Mouse (Mus musculus) heart, postnatal 14 days (tissue): Measurements from ENCODE around the gene Nr2f2. TPM values are rescaled to one million over a fixed set of nuclear protein-coding genes. Genes with fewer than 3 reads are reported as not detected.

Experiments
- DNase-seq, 2 experiments: peaks; one replicate each; pipeline ENCODE4 v3.0.0; 2021 to 2022
- intact Hi-C: fragments of 180-260 bp; cut with DNase I; formaldehyde crosslinking; loops from one replicate; pipeline ENCODE4 v1.15.1; 2025
- total RNA-seq, 2 experiments: library from RNA; stranded (reverse); gene quantifications; 2 replicates each; pipeline ENCODE4 v1.2.3; 2021

The Nr2f2 gene
- total RNA-seq, 2 experiments from 2014 or later: 24.8 to 26.9 TPM

GRCm38 (mm10) chr7:70325381-70325780, 41.2 kb downstream of the Nr2f2 start:
- intact Hi-C loops: no loop called here
- peak in 1 of 2 experiments; percentile 3 for DNase-seq

DNA sequence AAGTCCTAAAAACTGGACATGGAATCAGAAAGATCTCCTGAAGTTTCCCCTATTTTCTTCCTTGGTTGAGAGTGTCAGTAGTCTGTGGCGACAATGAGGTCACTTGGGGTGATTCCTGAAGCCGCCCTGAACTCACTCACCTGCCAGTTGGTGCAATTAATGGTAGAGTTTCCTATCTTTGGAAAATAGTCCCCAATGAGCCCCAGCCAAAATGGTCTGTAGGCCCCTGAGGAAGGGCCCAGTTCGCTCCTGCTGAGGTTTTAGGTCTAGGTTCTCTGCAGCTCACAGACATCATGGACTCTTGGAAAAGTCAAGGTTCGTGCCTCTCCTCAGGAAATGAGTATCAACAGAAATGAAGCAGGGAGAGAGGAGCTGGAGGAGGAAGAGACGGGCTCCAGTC, 42.0 kb downstream of the Nr2f2 start:
- no peak for DNase-seq
- intact Hi-C loops: no loop called here

GRCm38 (mm10) chr7:70324041-70324440, 42.5 kb downstream of the Nr2f2 start:
- intact Hi-C loops: no loop called here

GRCm38 (mm10) chr7:70305716-70306115, 60.8 kb downstream of the Nr2f2 start:
- intact Hi-C loops: no loop called here
- DNase-seq: no peak

More at GRCm38 (mm10) chr7:70324041-70324440, 42.5 kb downstream of the Nr2f2 start:
- no peak for DNase-seq

- intact Hi-C loops: no loop called here
- DNase-seq: no peak
These were observed 62.1 kb downstream of the Nr2f2 start for GRCm38 (mm10) chr7:70304426-70304825.
